Mouse (Mus musculus) limb, embryonic 14.5 days (tissue): ENCODE measurements at regions not wholly inside any gene's neighbourhood (a gene's known extent, or its start where the extent isn't known, plus 50 kb on each side); places are given as distances from the start of the nearest gene placed in this dataset.
"Not testable (repeated sequence)": the region's sequence is repeated elsewhere in the genome, so short reads cannot be mapped to it uniquely, and the experiment has no call there.

ENCODE experiments used
- ATAC-seq: fragments of 200-750 bp; cut with Nextera tagmentation; 2 replicates; pipeline ENCODE4 v1.8.0; 2017; ENCODE audit warnings: low read depth, moderate number of reproducible peaks, moderate TSS enrichment; ENCODE audit not compliant: low FRiP score
- DNase-seq: peaks from one replicate; pipeline ENCODE4 v3.0.0-alpha.2; 2015; ENCODE audit warnings: low spot score
- H3K27ac ChIP-seq: fragments of 300-500 bp; sonication (generic); replicated peaks from 2 replicates; pipeline ENCODE4 v1.5.1; 2014; ENCODE audit warnings: low read depth, mild to moderate bottlenecking, low read length, moderate library complexity, mixed read lengths
- H3K27me3 ChIP-seq: fragments of 300-500 bp; sonication (generic); 2 replicates; pipeline ENCODE4 v1.6.1; 2014; ENCODE audit warnings: low read length, mixed read lengths; ENCODE audit not compliant: control insufficient read depth, insufficient read depth
- H3K36me3 ChIP-seq: fragments of 300-500 bp; sonication (generic); 2 replicates; pipeline ENCODE4 v1.6.1; 2014; ENCODE audit warnings: mild to moderate bottlenecking, low read length, moderate library complexity, mixed read lengths; ENCODE audit not compliant: control insufficient read depth, insufficient read depth
- H3K4me1 ChIP-seq: fragments of 300-500 bp; sonication (generic); 2 replicates; pipeline ENCODE4 v1.6.1; 2014; ENCODE audit warnings: antibody characterized with exemption, low read length, mixed read lengths; ENCODE audit not compliant: control insufficient read depth, insufficient read depth
- H3K4me2 ChIP-seq: fragments of 300-500 bp; sonication (generic); replicated peaks from 2 replicates; pipeline ENCODE4 v1.6.1; 2014; ENCODE audit warnings: low read depth, mild to moderate bottlenecking, low read length, moderate library complexity; ENCODE audit not compliant: severe bottlenecking
- H3K4me3 ChIP-seq: fragments of 300-500 bp; sonication (generic); replicated peaks from 2 replicates; pipeline ENCODE4 v1.5.1; 2014; ENCODE audit warnings: low read length
- H3K9ac ChIP-seq: fragments of 300-500 bp; sonication (generic); 2 replicates; pipeline ENCODE4 v1.6.1; 2014; ENCODE audit warnings: mild to moderate bottlenecking, low read depth, low read length, moderate library complexity; ENCODE audit not compliant: severe bottlenecking
- H3K9me3 ChIP-seq: fragments of 300-500 bp; sonication (generic); 2 replicates; pipeline ENCODE4 v1.6.1; 2016; ENCODE audit warnings: low read length; ENCODE audit not compliant: control insufficient read depth
- POLR2A ChIP-seq: fragments of 200-500 bp; IDR thresholded peaks from 2 replicates; pipeline ENCODE4 v1.8.0; 2012; ENCODE audit warnings: inconsistent platforms, mild to moderate bottlenecking, moderate library complexity, borderline replicate concordance; ENCODE audit not compliant: insufficient read depth, insufficient read length; ENCODE audit errors: extremely low read depth
- WGBS: fragments of 180-500 bp; shearing (Covaris S2); extraction: QIAGEN DNeasy Blood & Tissue Kit; methylation state at CpG from one replicate; pipeline ENCODE4 v1.1.7; 2014; 5-methylcytosine and 5-hydroxymethylcytosine counted together

GRCm38 (mm10) chr17:69821473-69821872 is 147.4 kb upstream of the Dlgap1 start:
- no peak overlapping the region for H3K27ac ChIP-seq
- H3K4me2 ChIP-seq, result no peak overlapping the region
- H3K9ac ChIP-seq, result no peak overlapping the region
- no peak for DNase-seq
- H3K4me3 ChIP-seq, result no peak overlapping the region
- H3K36me3 ChIP-seq, result no peaks in the 10 kb centered on the region
- no peaks in the 10 kb centered on the region for H3K4me1 ChIP-seq
- WGBS, result 71% methylated on average over 5 of the region's 5 CpGs
- no peak for ATAC-seq
- no peaks in the 10 kb centered on the region for H3K9me3 ChIP-seq
- no peak for TF ChIP-seq POLR2A
- no peaks in the 10 kb centered on the region for H3K27me3 ChIP-seq

- TF ChIP-seq POLR2A, result no peak
- ATAC-seq (no peak), DNase-seq (no peak)
These were observed 147.0 kb upstream of the Dlgap1 start for GRCm38 (mm10) chr17:69821901-69822300.

GRCm38 (mm10) chr17:69822921-69823320 is 146.0 kb upstream of the Dlgap1 start:
- no peak overlapping the region for H3K9ac ChIP-seq
- DNase-seq, result no peak

More at GRCm38 (mm10) chr17:69821901-69822300, 147.0 kb upstream of the Dlgap1 start:
- Histone ChIP-seq H3K4me3 (no peak overlapping the region), H3K9ac (no peak overlapping the region), H3K36me3 (no peaks in the 10 kb centered on the region), H3K4me2 (no peak overlapping the region), H3K27ac (no peak overlapping the region), H3K9me3 (no peaks in the 10 kb centered on the region), H3K27me3 (no peaks in the 10 kb centered on the region), H3K4me1 (no peaks in the 10 kb centered on the region)
- 93% methylated on average over 2 of the region's 2 CpGs for WGBS

GRCm38 (mm10) chr17:69841308-69841707 is 127.6 kb upstream of the Dlgap1 start:
- Histone ChIP-seq H3K4me3 (no peak overlapping the region), H3K4me1 (no peaks in the 10 kb centered on the region), H3K27ac (no peak overlapping the region), H3K27me3 (no peaks in the 10 kb centered on the region), H3K36me3 (no peaks in the 10 kb centered on the region), H3K9ac (no peak overlapping the region), H3K9me3 (no peaks in the 10 kb centered on the region), H3K4me2 (no peak overlapping the region)
- WGBS, result 39% methylated on average over 5 of the region's 5 CpGs
- DNase-seq (no peak), ATAC-seq (no peak)
- no peak for TF ChIP-seq POLR2A

More at GRCm38 (mm10) chr17:69822921-69823320, 146.0 kb upstream of the Dlgap1 start:
- 70% methylated on average over 1 of the region's 1 CpGs for WGBS
- H3K27ac ChIP-seq, result no peak overlapping the region
- no peak overlapping the region for H3K4me3 ChIP-seq
- no peaks in the 10 kb centered on the region for H3K9me3 ChIP-seq
- no peaks in the 10 kb centered on the region for H3K4me1 ChIP-seq
- no peaks in the 10 kb centered on the region for H3K27me3 ChIP-seq
- H3K4me2 ChIP-seq, result no peak overlapping the region
- no peaks in the 10 kb centered on the region for H3K36me3 ChIP-seq
- ATAC-seq, result no peak
- TF ChIP-seq POLR2A, result no peak

GRCm38 (mm10) chr17:69848306-69848705 is 120.6 kb upstream of the Dlgap1 start:
- Histone ChIP-seq H3K4me3 (no peak overlapping the region), H3K27me3 (no peaks in the 10 kb centered on the region), H3K27ac (no peak overlapping the region), H3K4me1 (no peaks in the 10 kb centered on the region), H3K9ac (no peak overlapping the region), H3K9me3 (no peaks in the 10 kb centered on the region), H3K4me2 (no peak overlapping the region), H3K36me3 (no peaks in the 10 kb centered on the region)
- no peak for TF ChIP-seq POLR2A
- 68% methylated on average over 1 of the region's 1 CpGs for WGBS
- ATAC-seq (no peak), DNase-seq (no peak)

GRCm38 (mm10) chr17:69850075-69850474 is 118.8 kb upstream of the Dlgap1 start:
- Histone ChIP-seq H3K27ac (no peak overlapping the region), H3K27me3 (no peaks in the 10 kb centered on the region), H3K9ac (no peak overlapping the region), H3K4me2 (no peak overlapping the region), H3K9me3 (no peaks in the 10 kb centered on the region), H3K36me3 (no peaks in the 10 kb centered on the region), H3K4me3 (no peak overlapping the region), H3K4me1 (no peaks in the 10 kb centered on the region)
- 33% methylated on average over 1 of the region's 1 CpGs for WGBS
- TF ChIP-seq POLR2A, result no peak
- ATAC-seq (no peak), DNase-seq (no peak)

- not testable (repeated sequence) for H3K36me3 ChIP-seq, H3K9me3 ChIP-seq, H3K4me2 ChIP-seq, H3K27me3 ChIP-seq, H3K4me3 ChIP-seq, H3K4me1 ChIP-seq, H3K27ac ChIP-seq, H3K9ac ChIP-seq
- DNase-seq (peak; percentile 42), ATAC-seq (peak; percentile 74)
- 72% methylated on average over 8 of the region's 8 CpGs for WGBS
These were observed 88.9 kb upstream of the Dlgap1 start for GRCm38 (mm10) chr17:69879958-69880357.
